Mouse (Mus musculus): ENCODE data around the gene Nfic.

DNA sequence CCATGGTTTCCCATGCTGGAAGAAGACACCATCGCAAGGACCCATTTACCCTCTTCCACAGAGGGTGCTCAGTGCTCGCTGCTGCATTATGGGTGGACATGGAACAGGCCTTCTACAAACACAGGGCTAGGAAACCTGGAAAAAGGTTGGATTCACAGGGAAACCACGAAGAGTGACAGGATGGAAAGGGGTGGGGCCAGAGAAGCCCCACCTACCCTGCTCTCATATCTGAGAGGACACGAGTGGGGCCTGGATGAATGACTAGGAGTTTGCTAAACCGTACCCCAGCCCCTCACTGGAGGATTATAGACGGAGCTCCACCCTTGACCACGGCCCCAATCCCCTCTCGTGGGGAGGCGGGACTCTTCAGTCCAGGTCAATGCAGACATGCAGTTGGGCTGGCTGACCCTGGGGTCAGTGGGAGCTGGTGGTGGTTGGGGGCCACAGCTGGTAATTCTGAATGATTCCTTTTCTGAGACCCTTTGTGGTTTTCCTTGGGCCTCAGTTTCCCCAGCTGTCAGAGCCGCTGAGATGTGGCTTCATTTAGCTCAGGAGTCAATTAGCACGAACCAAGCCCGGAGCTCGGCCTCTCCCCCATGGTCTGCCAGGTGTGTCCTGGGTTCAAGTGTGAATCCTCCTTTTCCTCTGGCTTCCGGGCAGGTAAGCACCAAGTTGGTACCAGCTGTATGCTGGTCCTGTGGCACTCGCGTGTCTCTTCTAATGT lies 42.7 kb downstream of the Nfic start:
- no peak for TF ChIP-seq CTCF (IDR thresholded peaks at IDR 0.05; ENCODE audit: extremely low read depth, insufficient read length, insufficient replicate concordance, low read depth, low read length)
- no peak for TF ChIP-seq POLR2A (IDR thresholded peaks at IDR 0.05; ENCODE audit: low read depth, low read length)
